Mouse (Mus musculus): ENCODE measurements around the gene Sirt3. TPM values are rescaled to one million over a fixed set of nuclear protein-coding genes. Genes with fewer than 3 reads are reported as not detected.

The Sirt3 gene
- total RNA-seq, 2 experiments from 2014 or later, result 66.2 to 67.2 TPM

- DNase-seq (ENCODE audit: low spot score in 2 of 2), result no peak
- intact Hi-C loops (cut with DNase I), result no loop called here
Measured at GRCm38 (mm10) chr7:140833341-140833740, 48.8 kb downstream of the Sirt3 start.

GRCm38 (mm10) chr7:140831447-140831846 is 50.7 kb downstream of the Sirt3 start:
- no peak for DNase-seq (ENCODE audit: low spot score in 2 of 2)
- intact Hi-C loops (cut with DNase I), result no loop called here

GRCm38 (mm10) chr7:140828171-140828881 is 53.8 kb downstream of the Sirt3 start:
- peak; percentile 62 to 91 for DNase-seq (ENCODE audit: low spot score in 2 of 2)
- intact Hi-C loops (cut with DNase I), result loop anchor here (5.0 kb wide), 3 partner anchors 641 to 746 kb away; partner anchors contain the start of genes Caly and Sprn

- DNase-seq (ENCODE audit: low spot score in 2 of 2), result no peak
- intact Hi-C loops (cut with DNase I), result no loop called here
Measured at GRCm38 (mm10) chr7:140822731-140823130, 59.4 kb downstream of the Sirt3 start.

GRCm38 (mm10) chr7:140821653-140822329 is 60.3 kb downstream of the Sirt3 start, which contains the start of gene Zfp941:
Gene Zfp941, minus strand, starts transcription at chr7:140822178.
- intact Hi-C loops (cut with DNase I), result no loop called here
- DNase-seq (ENCODE audit: low spot score in 2 of 2), result peak; percentile 73 to 84

GRCm38 (mm10) chr7:140821305-140821652 is 60.8 kb downstream of the Sirt3 start:
- DNase-seq (ENCODE audit: low spot score in 2 of 2), result no peak
- intact Hi-C loops (cut with DNase I), result no loop called here

- no peak for DNase-seq (ENCODE audit: low spot score in 2 of 2)
- intact Hi-C loops (cut with DNase I), result no loop called here
Measured at GRCm38 (mm10) chr7:140820173-140820572, 61.9 kb downstream of the Sirt3 start.

Other genes with a start within 250 kb of the Sirt3 start
- not detected for gene Olfr53, start 235.9 kb downstream of the Sirt3 start, total RNA-seq (2021)
- gene Olfr539, start 222.4 kb downstream of the Sirt3 start, total RNA-seq (2021), result under 1 TPM; 0.06 to 0.07 TPM
- not detected for gene Olfr45, start 200.4 kb downstream of the Sirt3 start, total RNA-seq (2021)
- not detected for gene Olfr541, start 185.0 kb downstream of the Sirt3 start, total RNA-seq (2021)
- not detected for gene Cyp2e1, start 118.6 kb downstream of the Sirt3 start, total RNA-seq (2021)
- gene Syce1, start 94.5 kb downstream of the Sirt3 start, total RNA-seq (2021), result under 1 TPM; 0.24 to 0.38 TPM
- 10 to 100 TPM; 15.3 to 16.3 TPM for gene Zfp941, start 60.1 kb downstream of the Sirt3 start, total RNA-seq (2021)
- gene Urah, start 47.3 kb downstream of the Sirt3 start, total RNA-seq (2021), result 1 to 10 TPM; 1.1 to 1.5 TPM
- not detected for gene Scgb1c1, start 36.8 kb downstream of the Sirt3 start, total RNA-seq (2021)
- gene Odf3, start 34.5 kb downstream of the Sirt3 start, total RNA-seq (2021), result not detected
- under 1 TPM; 0.93 to 0.99 TPM for gene Gm45785, start 26.0 kb downstream of the Sirt3 start, total RNA-seq (2021)
- 10 to 100 TPM; 77.1 to 81.7 TPM for gene Ric8a, start 25.4 kb downstream of the Sirt3 start, total RNA-seq (2021)
- gene Bet1l, start 24.7 kb downstream of the Sirt3 start, total RNA-seq (2021), result 10 to 100 TPM; 25.4 to 27.2 TPM
- gene Psmd13, start 341 bp downstream of the Sirt3 start, total RNA-seq (2021), result 100 to 1,000 TPM; 128 to 133 TPM
- 1 to 10 TPM in 1 of 2 experiments, not detected in 1; 1.6 TPM for gene Cox8b, start 18.1 kb upstream of the Sirt3 start, total RNA-seq (2021)
- gene Nlrp6, start 38.6 kb upstream of the Sirt3 start, total RNA-seq (2021), result under 1 TPM; 0.36 to 0.37 TPM
- 1 to 10 TPM; 3.8 to 3.9 TPM for gene Pgghg, start 59.1 kb upstream of the Sirt3 start, total RNA-seq (2021)
- not detected for gene Ifitm5, start 68.0 kb upstream of the Sirt3 start, total RNA-seq (2021)
- gene Gm45717, start 73.6 kb upstream of the Sirt3 start, total RNA-seq (2021), result not detected
- 10 to 100 TPM; 11.5 to 15.0 TPM for gene Ifitm2, start 73.7 kb upstream of the Sirt3 start, total RNA-seq (2021)
- 1 to 10 TPM; 4.7 to 4.9 TPM for gene Ifitm1, start 84.9 kb upstream of the Sirt3 start, total RNA-seq (2021)
- gene Ifitm3, start 128.5 kb upstream of the Sirt3 start, total RNA-seq (2021), result 10 to 100 TPM in 1 of 2 experiments, 1 to 10 TPM in 1; 9.1 to 10.3 TPM
- not detected for gene Ifitm6, start 135.6 kb upstream of the Sirt3 start, total RNA-seq (2021)
- gene Gm17387, start 146.8 kb upstream of the Sirt3 start, total RNA-seq (2021), result not detected
- 10 to 100 TPM; 92.9 to 93.9 TPM for gene B4galnt4, start 178.8 kb upstream of the Sirt3 start, total RNA-seq (2021)
- under 1 TPM in 1 of 2 experiments, not detected in 1; 0.55 TPM for gene Pkp3, start 195.9 kb upstream of the Sirt3 start, total RNA-seq (2021)
- 1 to 10 TPM; 2.5 to 2.6 TPM for gene Sigirr, start 218.3 kb upstream of the Sirt3 start, total RNA-seq (2021)
- gene Ano9, start 235.5 kb upstream of the Sirt3 start, total RNA-seq (2021), result not detected
- gene Ptdss2, start 240.1 kb upstream of the Sirt3 start, total RNA-seq (2021), result 10 to 100 TPM; 52.9 to 65.6 TPM

Data from left cerebral cortex, postnatal 14 days (tissue).